ENCODE assay signal across 9 mouse cellular contexts in genomic region chr17:34813747-34814146, GRCm38 (mm10). TPM values are rescaled to one million over a fixed set of nuclear protein-coding genes. Genes with fewer than 3 reads are reported as not detected.
DNase-seq lines count a peak whose midpoint lies in the region; ATAC-seq and TF ChIP-seq lines count a peak whose summit lies in the region.
"Not testable (repeated sequence)": the region's sequence is repeated elsewhere in the genome, so short reads cannot be mapped to it uniquely, and the experiment has no call there.
"Had no signal": no experiment of that assay in that cellular context is flagged by ENCODE, and none has a peak within 500 bp of the region (broad histone marks: within the 10 kb centered on the region; RNA-seq: fewer than 3 reads in every experiment).

No protein-coding gene starts in this region.

- peak; percentile 72 for TF ChIP-seq CTCF in small intestine, adult 2 months (IDR thresholded peaks at IDR 0.05; ENCODE audit: extremely low read depth, insufficient read length, insufficient replicate concordance, low read depth, low read length)

- DNase-seq in NIH3T3 (ENCODE audit: low read depth): peak; percentile 68
- peak; percentile 27 for DNase-seq in c-Kit-positive CD71-positive TER-119-positive erythroid progenitor cells, embryonic 14.5 days (ENCODE audit: low spot score)
- peak; percentile 26 for DNase-seq in hindbrain, embryonic 10.5 days (ENCODE audit: low spot score)
- peak; percentile 35 to 45 for DNase-seq in left cerebral cortex, adult 18-20 months (ENCODE audit: low spot score in 2 of 2)

- H3K9me3 ChIP-seq in hindbrain, embryonic 10.5 days: not testable (repeated sequence)

- H3K27me3 ChIP-seq in hindbrain, embryonic 10.5 days (ENCODE audit: insufficient read depth, poor library complexity, severe bottlenecking); small intestine, adult 2 months (ENCODE audit: control insufficient read depth, insufficient read depth, low read length): not testable (repeated sequence)

- not testable (repeated sequence) for H3K27ac ChIP-seq in hindbrain, embryonic 10.5 days; small intestine, adult 2 months (ENCODE audit: insufficient read depth, low read depth, low read length)

- not testable (repeated sequence) for TF ChIP-seq POLR2A in small intestine, adult 2 months (IDR thresholded peaks at IDR 0.05; ENCODE audit: low read depth, low read length)

- H3K4me1 ChIP-seq in hindbrain, embryonic 10.5 days (replicated peaks); small intestine, adult 2 months (ENCODE audit: control insufficient read depth, insufficient read depth, insufficient read length, low read length): not testable (repeated sequence)

- ATAC-seq in erythroblast, adult 5-6 weeks (replicated peaks; ENCODE audit: low FRiP score, poor library complexity, severe bottlenecking): peak; percentile 42; the same call in 1 of the 2 replicates
- peak; percentile 44; the same call in 1 of the 2 replicates for ATAC-seq in megakaryocyte progenitor cell, adult 5-6 weeks (replicated peaks; ENCODE audit: poor library complexity)

- H3K4me3 ChIP-seq in hindbrain, embryonic 10.5 days; small intestine, adult 2 months (ENCODE audit: low read depth, low read length): not testable (repeated sequence)

- H3K36me3 ChIP-seq in hindbrain, embryonic 10.5 days; small intestine, adult 2 months (ENCODE audit: control insufficient read depth, insufficient read depth, low read length): not testable (repeated sequence)

- WGBS in hindbrain, embryonic 10.5 days: 60% methylated on average over 12 of the region's 12 CpGs
- WGBS in small intestine, adult 2 months: 61% methylated on average over 12 of the region's 12 CpGs

RNA-seq across cellular contexts. Expression of gene Cyp21a1, which starts 9.4 kb away (rescaled TPM):
- total RNA-seq in erythroblast, adult 5-6 weeks (2015; ENCODE audit: low replicate concordance): not detected in 2 replicates
- total RNA-seq in erythroblast, adult 5-6 weeks (2017; ENCODE audit: low replicate concordance): not detected in 2 replicates
- polyA plus RNA-seq in hindbrain, embryonic 10.5 days (2016; fragmentation: Nextera tagmentation; extraction: Ambion mirVana): not detected in 2 replicates
- not detected for total RNA-seq in left cerebral cortex, adult 18-20 months (2021)
- not detected in 2 replicates for total RNA-seq in megakaryocyte progenitor cell, adult 5-6 weeks (2015)
- not detected in 2 replicates for total RNA-seq in megakaryocyte progenitor cell, adult 5-6 weeks (2017)
- polyA plus RNA-seq in small intestine, adult 2 months (2012; rRNA removed): 0.18 and 0.67 TPM in 2 replicates
- total RNA-seq: monocyte, adult 5-6 weeks had no signal
- polyA plus RNA-seq: hindbrain, embryonic 15.5 days had no signal

RNA-seq across cellular contexts. Expression of gene Stk19, which starts 23.0 kb away (rescaled TPM):
- 8.3 and 8.6 TPM in 2 replicates for total RNA-seq in erythroblast, adult 5-6 weeks (2015; ENCODE audit: low replicate concordance)
- 5.9 TPM in 2 replicates for total RNA-seq in erythroblast, adult 5-6 weeks (2017; ENCODE audit: low replicate concordance)
- 29.0 and 34.4 TPM in 2 replicates for polyA plus RNA-seq in hindbrain, embryonic 10.5 days (2016; fragmentation: Nextera tagmentation; extraction: Ambion mirVana)
- 10 to 100 TPM; 49.7 to 53.0 TPM for total RNA-seq in left cerebral cortex, adult 18-20 months (2021)
- total RNA-seq in megakaryocyte progenitor cell, adult 5-6 weeks (2015): 19.6 and 27.3 TPM in 2 replicates
- total RNA-seq in megakaryocyte progenitor cell, adult 5-6 weeks (2017): 17.0 and 31.8 TPM in 2 replicates
- 28.6 and 56.3 TPM in 2 replicates for polyA plus RNA-seq in small intestine, adult 2 months (2012; rRNA removed)

RNA-seq across cellular contexts. Expression of gene Dxo, which starts 23.1 kb away (rescaled TPM):
- 6.5 and 6.9 TPM in 2 replicates for total RNA-seq in erythroblast, adult 5-6 weeks (2015; ENCODE audit: low replicate concordance)
- 3.5 and 19.9 TPM in 2 replicates for total RNA-seq in erythroblast, adult 5-6 weeks (2017; ENCODE audit: low replicate concordance)
- polyA plus RNA-seq in hindbrain, embryonic 10.5 days (2016; fragmentation: Nextera tagmentation; extraction: Ambion mirVana): 83.2 and 83.7 TPM in 2 replicates
- total RNA-seq in left cerebral cortex, adult 18-20 months (2021): 10 to 100 TPM; 32.1 to 37.8 TPM
- 20.2 and 33.2 TPM in 2 replicates for total RNA-seq in megakaryocyte progenitor cell, adult 5-6 weeks (2015)
- 18.8 and 28.9 TPM in 2 replicates for total RNA-seq in megakaryocyte progenitor cell, adult 5-6 weeks (2017)
- polyA plus RNA-seq in small intestine, adult 2 months (2012; rRNA removed): 31.5 and 51.8 TPM in 2 replicates

RNA-seq across cellular contexts. Expression of gene Skiv2l, which starts 36.3 kb away (rescaled TPM):
- 4.8 and 9.8 TPM in 2 replicates for total RNA-seq in erythroblast, adult 5-6 weeks (2015; ENCODE audit: low replicate concordance)
- 16.0 and 20.4 TPM in 2 replicates for total RNA-seq in erythroblast, adult 5-6 weeks (2017; ENCODE audit: low replicate concordance)
- 58.2 and 65.1 TPM in 2 replicates for polyA plus RNA-seq in hindbrain, embryonic 10.5 days (2016; fragmentation: Nextera tagmentation; extraction: Ambion mirVana)
- 10 to 100 TPM; 62.2 to 63.9 TPM for total RNA-seq in left cerebral cortex, adult 18-20 months (2021)
- 10.2 and 12.8 TPM in 2 replicates for total RNA-seq in megakaryocyte progenitor cell, adult 5-6 weeks (2015)
- total RNA-seq in megakaryocyte progenitor cell, adult 5-6 weeks (2017): 31.2 and 35.7 TPM in 2 replicates
- 48.1 and 79.3 TPM in 2 replicates for polyA plus RNA-seq in small intestine, adult 2 months (2012; rRNA removed)

RNA-seq across cellular contexts. Expression of gene Nelfe, which starts 36.4 kb away (rescaled TPM):
- total RNA-seq in erythroblast, adult 5-6 weeks (2015; ENCODE audit: low replicate concordance): 23.0 and 30.0 TPM in 2 replicates
- total RNA-seq in erythroblast, adult 5-6 weeks (2017; ENCODE audit: low replicate concordance): 16.3 and 19.7 TPM in 2 replicates
- polyA plus RNA-seq in hindbrain, embryonic 10.5 days (2016; fragmentation: Nextera tagmentation; extraction: Ambion mirVana): 137 and 139 TPM in 2 replicates
- total RNA-seq in left cerebral cortex, adult 18-20 months (2021): 10 to 100 TPM; 33.8 to 39.7 TPM
- 65.8 and 70.7 TPM in 2 replicates for total RNA-seq in megakaryocyte progenitor cell, adult 5-6 weeks (2015)
- 39.9 and 40.8 TPM in 2 replicates for total RNA-seq in megakaryocyte progenitor cell, adult 5-6 weeks (2017)
- 7.8 and 18.3 TPM in 2 replicates for polyA plus RNA-seq in small intestine, adult 2 months (2012; rRNA removed)
